9 mouse cellular contexts compared by ENCODE assay signal in the genomic region with DNA sequence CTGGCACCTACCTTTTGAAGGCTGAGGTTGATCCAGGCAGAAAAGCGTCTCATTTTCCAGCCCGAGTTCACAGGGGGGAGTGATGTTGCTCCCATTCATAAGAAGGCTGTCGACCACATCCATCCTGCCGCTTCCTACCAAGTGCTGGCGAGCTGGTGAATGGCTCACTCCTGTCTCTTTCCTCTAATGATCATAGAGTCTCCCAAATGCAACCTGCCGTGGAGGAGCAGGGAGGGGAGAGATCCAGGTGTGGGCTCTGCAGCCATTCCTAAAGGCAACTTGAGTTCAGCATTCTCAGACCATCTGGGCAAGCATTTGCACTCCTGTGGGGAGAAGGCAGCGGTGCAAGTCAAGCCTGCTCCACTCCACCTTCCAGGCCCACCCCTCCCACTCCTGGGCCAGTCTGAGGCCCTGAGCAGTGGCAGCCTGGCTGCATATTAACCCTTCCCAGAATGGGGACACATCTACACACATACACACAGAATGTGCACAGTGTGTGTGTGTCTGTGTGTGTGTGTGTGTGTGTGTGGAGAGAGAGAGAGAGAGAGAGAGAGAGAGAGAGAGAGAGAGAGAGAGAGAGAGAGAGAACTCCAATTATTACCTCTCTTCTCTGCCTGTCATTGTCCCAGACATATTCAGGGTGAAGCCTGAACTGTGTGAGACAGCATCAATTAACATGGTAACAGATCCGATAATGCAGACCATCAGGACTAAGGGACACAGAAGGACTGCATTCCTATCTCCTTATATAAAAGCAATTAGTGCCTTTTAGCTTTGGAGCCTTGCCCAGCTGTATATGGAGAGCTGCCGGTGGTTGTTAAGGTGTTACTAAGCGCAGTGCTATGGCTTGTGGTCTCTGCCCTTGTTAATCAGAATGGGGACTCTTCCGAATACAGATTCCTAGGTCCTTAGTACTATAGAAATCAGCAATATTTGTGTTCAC. TPM values are rescaled to one million over a fixed set of nuclear protein-coding genes. Genes with fewer than 3 reads are reported as not detected.
DNase-seq lines count a peak whose midpoint lies in the region; ATAC-seq and TF ChIP-seq lines count a peak whose summit lies in the region.
"Had no signal": no experiment of that assay in that cellular context is flagged by ENCODE, and none has a peak within 500 bp of the region (broad histone marks: within the 10 kb centered on the region; RNA-seq: fewer than 3 reads in every experiment).

A gene (minus strand): TSS at position 471 of the 943 bp plus-strand sequence.

- TF ChIP-seq CTCF in lung, adult 2 months (IDR thresholded peaks at IDR 0.05; ENCODE audit: insufficient read depth, low read length) = no peak

- peak; percentile 32 for DNase-seq in embryonic facial prominence, embryonic 14.5 days (ENCODE audit: low spot score)
- no peak for DNase-seq in lung, adult 2 months
- DNase-seq in right cerebral cortex, postnatal 4 days = no peak
- no peak for DNase-seq in right cerebral cortex, postnatal 14 days
- no peak for DNase-seq in adrenal gland, postnatal 25 days

- peak; percentile 74 for ATAC-seq in embryonic facial prominence, embryonic 14.5 days (ENCODE audit: low read depth)
- ATAC-seq in hindbrain, embryonic 16.5 days = peak; percentile 77
- peak; percentile 58 for ATAC-seq in neural tube, embryonic 15.5 days (ENCODE audit: low FRiP score)

- no peak within 1 kb of the TSS for H3K27ac ChIP-seq in embryonic facial prominence, embryonic 14.5 days (replicated peaks; ENCODE audit: low read depth, low read length)
- H3K27ac ChIP-seq in hindbrain, embryonic 16.5 days (ENCODE audit: low read depth, low read length) = no peak within 1 kb of the TSS
- no peak within 1 kb of the TSS for H3K27ac ChIP-seq in neural tube, embryonic 15.5 days (replicated peaks)
- H3K27ac ChIP-seq: liver, embryonic 15.5 days had no signal

- H3K27me3 ChIP-seq in embryonic facial prominence, embryonic 14.5 days (replicated peaks; ENCODE audit: control insufficient read depth, insufficient read depth, low read length) = no peaks in the 10 kb centered on the region; the same call in 1 of the 2 replicates
- no peaks in the 10 kb centered on the region for H3K27me3 ChIP-seq in hindbrain, embryonic 16.5 days (replicated peaks; ENCODE audit: control insufficient read depth, insufficient read depth, low read length)
- H3K27me3 ChIP-seq in neural tube, embryonic 15.5 days (replicated peaks) = no peaks in the 10 kb centered on the region
- H3K27me3 ChIP-seq: liver, embryonic 15.5 days had no signal

- no peak for TF ChIP-seq POLR2A in lung, adult 2 months (IDR thresholded peaks at IDR 0.05; ENCODE audit: borderline replicate concordance, extremely low read depth, low read depth, low read length)

- no peaks in the 10 kb centered on the region for H3K36me3 ChIP-seq in embryonic facial prominence, embryonic 14.5 days (ENCODE audit: control insufficient read depth, insufficient read depth, low read length)
- H3K36me3 ChIP-seq in hindbrain, embryonic 16.5 days (ENCODE audit: control insufficient read depth, insufficient read depth, low read length) = no peaks in the 10 kb centered on the region
- H3K36me3 ChIP-seq in neural tube, embryonic 15.5 days = no peaks in the 10 kb centered on the region
- H3K36me3 ChIP-seq: heart, embryonic 12.5 days; liver, embryonic 15.5 days had no signal

- H3K9me3 ChIP-seq in embryonic facial prominence, embryonic 14.5 days (ENCODE audit: control insufficient read depth, low read length) = no peaks in the 10 kb centered on the region
- no peaks in the 10 kb centered on the region for H3K9me3 ChIP-seq in hindbrain, embryonic 16.5 days (ENCODE audit: control insufficient read depth, low read length)
- no peaks in the 10 kb centered on the region for H3K9me3 ChIP-seq in neural tube, embryonic 15.5 days (replicated peaks)
- H3K9me3 ChIP-seq: heart, embryonic 12.5 days; liver, embryonic 15.5 days had no signal

- no peak within 1 kb of the TSS for H3K9ac ChIP-seq in embryonic facial prominence, embryonic 14.5 days (ENCODE audit: low read depth, low read length)
- H3K9ac ChIP-seq in hindbrain, embryonic 16.5 days (ENCODE audit: low read depth, low read length) = no peak within 1 kb of the TSS
- no peak within 1 kb of the TSS for H3K9ac ChIP-seq in neural tube, embryonic 15.5 days (replicated peaks)
- H3K9ac ChIP-seq: heart, embryonic 12.5 days; liver, embryonic 15.5 days had no signal

- no peaks in the 10 kb centered on the region for H3K4me1 ChIP-seq in embryonic facial prominence, embryonic 14.5 days (ENCODE audit: control insufficient read depth, insufficient read depth, low read length)
- H3K4me1 ChIP-seq in hindbrain, embryonic 16.5 days (ENCODE audit: control insufficient read depth, insufficient read depth, low read depth, low read length) = peaks cover 12% of the 10 kb centered on the region
- H3K4me1 ChIP-seq in lung, adult 2 months (ENCODE audit: control insufficient read depth, insufficient read depth, low read length) = no peaks in the 10 kb centered on the region
- H3K4me1 ChIP-seq in neural tube, embryonic 15.5 days = peaks cover 7% of the 10 kb centered on the region
- H3K4me1 ChIP-seq: heart, embryonic 12.5 days; liver, embryonic 15.5 days had no signal

- no peak within 1 kb of the TSS for H3K4me2 ChIP-seq in embryonic facial prominence, embryonic 14.5 days (ENCODE audit: low read depth, low read length)
- H3K4me2 ChIP-seq in hindbrain, embryonic 16.5 days (ENCODE audit: low read length) = 0 out of 2 replicates have a peak within 1 kb of the TSS, but pooled peaks have one; percentile 2
- H3K4me2 ChIP-seq in neural tube, embryonic 15.5 days = no peak within 1 kb of the TSS
- H3K4me2 ChIP-seq: heart, embryonic 12.5 days; liver, embryonic 15.5 days had no signal

- 31% methylated on average over 11 of the region's 11 CpGs for whole genome bisulfite sequencing in embryonic facial prominence, embryonic 14.5 days
- 18% methylated on average over 11 of the region's 11 CpGs for WGBS in hindbrain, embryonic 16.5 days
- WGBS in lung, adult 2 months = 42% methylated on average over 11 of the region's 11 CpGs
- 26% methylated on average over 11 of the region's 11 CpGs for WGBS in neural tube, embryonic 15.5 days

- H3K4me3 ChIP-seq in embryonic facial prominence, embryonic 14.5 days (ENCODE audit: low read depth, low read length) = no peak within 1 kb of the TSS
- no peak within 1 kb of the TSS for H3K4me3 ChIP-seq in hindbrain, embryonic 16.5 days (ENCODE audit: low read length)
- peak within 1 kb of the TSS; percentile 55 for H3K4me3 ChIP-seq in lung, adult 2 months (replicated peaks; ENCODE audit: extremely low read depth, low read depth, low read length)
- no peak within 1 kb of the TSS for H3K4me3 ChIP-seq in neural tube, embryonic 15.5 days (replicated peaks)
- H3K4me3 ChIP-seq: heart, embryonic 12.5 days; liver, embryonic 15.5 days had no signal

RNA-seq across cellular contexts. Expression of the gene that starts here (rescaled TPM):
- polyA plus RNA-seq in embryonic facial prominence, embryonic 14.5 days (2014; fragmentation: Nextera tagmentation; extraction: Ambion mirVana) = 0.80 and 1.1 TPM in 2 replicates
- 0.70 and 0.79 TPM in 2 replicates for polyA plus RNA-seq in hindbrain, embryonic 16.5 days (2015; fragmentation: Nextera tagmentation; extraction: Ambion mirVana)
- 48.0 and 64.9 TPM in 2 replicates for polyA plus RNA-seq in lung, adult 2 months (2012; rRNA removed)
- polyA plus RNA-seq in neural tube, embryonic 15.5 days (2015; fragmentation: Nextera tagmentation; extraction: Ambion mirVana) = 0.70 and 3.8 TPM in 2 replicates
- 1.2 TPM in 1 of 2 replicates, not detected in the other for total RNA-seq in adrenal gland, postnatal 25 days (2021)

Comparison
In these comparisons a context has a peak if more than half of its experiments do, and no peak if none do; other contexts are left out.
1. RNA of the gene that starts here (polyA plus RNA-seq): 48.0 to 64.9 TPM in lung, adult 2 months; 0.80 to 1.1 TPM in embryonic facial prominence, embryonic 14.5 days, 0.70 to 3.8 TPM in neural tube, embryonic 15.5 days and 0.70 to 0.79 TPM in hindbrain, embryonic 16.5 days; every median in the first group is over 10 times any median in the second.
2. Peak in ATAC-seq and H3K4me2 ChIP-seq in hindbrain, embryonic 16.5 days; RNA of the gene not detected or under 1 TPM.
3. Peak in every context shown above with its lines, with median percentiles within 50 percentile points of each other: ATAC-seq.